Mouse (Mus musculus) frontal cortex, postnatal 14 days (tissue): Measurements from ENCODE around the gene Tmem161b.
"Not testable (repeated sequence)": the region's sequence is repeated elsewhere in the genome, so short reads cannot be mapped to it uniquely, and the experiment has no call there.

Experiments used
- DNase-seq, 2 experiments: peaks; one replicate each; pipeline ENCODE4 v3.0.0; 2022; ENCODE audit warnings: low spot score in 2 of 2

The Tmem161b gene

DNA sequence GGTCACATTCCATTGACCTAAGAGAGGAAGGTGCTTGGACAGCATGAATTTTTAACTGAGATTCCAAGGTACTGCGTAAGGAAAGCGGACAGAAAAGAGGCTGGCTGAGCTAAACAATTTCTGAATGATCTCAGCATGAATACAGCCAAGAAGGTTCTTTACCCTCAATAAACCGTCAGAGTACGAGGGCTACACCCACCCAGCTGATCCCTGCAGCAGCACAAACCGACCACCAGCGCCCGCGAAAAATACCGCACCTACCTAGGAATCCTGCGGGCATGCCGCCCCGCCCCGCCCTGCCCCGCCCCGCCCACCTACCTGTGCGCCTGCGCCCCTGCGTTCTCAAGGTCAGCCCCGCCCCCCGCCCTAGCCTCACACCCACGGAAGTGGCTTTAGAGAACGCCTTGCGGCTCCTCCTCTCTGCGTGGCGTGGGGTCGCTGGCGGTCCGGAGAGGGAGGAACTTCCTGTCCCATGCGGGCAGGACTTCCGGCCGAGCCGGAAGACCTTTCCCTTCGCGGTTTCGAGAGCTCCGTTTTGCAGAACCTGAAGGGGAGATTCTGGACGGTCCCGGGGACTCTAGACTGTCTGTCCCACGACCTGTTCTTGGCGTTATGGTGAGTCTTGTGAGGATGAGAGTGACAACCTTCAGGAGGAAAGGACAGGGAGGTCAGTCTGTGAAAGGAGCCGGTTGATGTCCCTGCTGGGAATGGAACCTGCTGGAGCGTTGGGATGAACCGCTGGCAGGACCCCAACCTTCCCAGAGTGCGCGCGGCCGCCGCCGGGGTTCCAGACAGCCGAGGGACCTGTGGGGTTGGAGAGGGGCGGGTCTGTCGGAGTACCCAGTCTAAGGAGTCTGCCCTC is at the start of gene Tmem161b:
TSS of gene Tmem161b (plus strand) at position 477 of the 862 bp plus-strand sequence.
- peak; percentile 83 for DNase-seq

- not testable (repeated sequence) for DNase-seq
Measured at GRCm38 (mm10) chr13:84185835-84186234, 36.3 kb upstream of the Tmem161b start.

DNA sequence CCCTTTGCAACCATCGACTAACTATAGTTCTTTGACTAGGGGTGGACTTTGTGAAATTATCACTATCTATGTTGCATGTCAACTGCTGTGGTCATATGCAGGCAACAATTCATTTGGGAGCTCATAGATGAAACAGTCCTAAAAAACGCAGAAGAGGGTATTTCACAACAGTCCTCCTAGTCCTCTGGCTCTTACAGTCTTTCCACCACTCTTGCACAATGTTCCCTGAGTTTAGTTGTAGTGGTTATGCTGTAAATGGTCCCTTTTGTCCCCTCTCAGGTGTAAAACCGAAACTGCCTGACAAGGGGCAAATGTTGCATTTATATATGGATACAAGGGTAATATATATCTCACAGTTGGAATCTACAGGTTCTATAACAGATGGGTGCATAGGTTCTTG is 29.4 kb upstream of the Tmem161b start:
- no peak for DNase-seq

DNA sequence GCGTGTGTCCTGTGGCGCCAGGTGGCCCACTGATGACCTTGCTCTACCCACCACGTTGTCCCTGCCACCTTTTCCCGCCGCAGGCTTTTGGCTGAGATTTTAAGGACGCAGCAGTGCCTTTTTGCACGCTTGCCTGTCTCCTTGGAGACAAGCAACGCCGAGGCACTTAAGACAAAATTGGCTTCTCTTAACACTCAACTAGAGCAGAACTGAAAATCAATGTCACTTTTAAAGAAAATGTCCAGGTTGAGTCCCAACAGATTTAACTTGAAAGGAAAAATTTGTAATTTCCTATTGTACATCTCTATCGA is 541 bp downstream of the Tmem161b start:
- DNase-seq = peak in 1 of 2 experiments; percentile 8

DNA sequence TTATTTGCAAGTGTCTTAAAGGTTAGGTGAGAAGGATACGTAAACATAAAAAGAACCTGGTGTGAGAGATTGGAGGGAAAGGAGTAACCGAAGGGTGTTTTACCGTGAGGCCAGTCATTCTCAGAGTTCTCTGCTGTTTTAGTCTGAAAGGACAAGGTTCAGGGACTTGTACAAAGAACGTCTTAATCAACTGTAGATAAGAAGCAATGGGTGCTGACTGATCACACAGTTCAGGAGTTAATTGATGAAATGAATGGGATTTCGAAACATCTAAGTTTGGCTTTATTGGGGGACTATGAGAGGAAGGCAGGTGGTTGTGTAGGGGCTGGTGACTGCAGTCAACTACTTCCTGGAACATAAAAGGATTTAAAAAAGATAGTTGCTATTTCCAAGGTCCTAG is 922 bp downstream of the Tmem161b start:
- DNase-seq = no peak

DNA sequence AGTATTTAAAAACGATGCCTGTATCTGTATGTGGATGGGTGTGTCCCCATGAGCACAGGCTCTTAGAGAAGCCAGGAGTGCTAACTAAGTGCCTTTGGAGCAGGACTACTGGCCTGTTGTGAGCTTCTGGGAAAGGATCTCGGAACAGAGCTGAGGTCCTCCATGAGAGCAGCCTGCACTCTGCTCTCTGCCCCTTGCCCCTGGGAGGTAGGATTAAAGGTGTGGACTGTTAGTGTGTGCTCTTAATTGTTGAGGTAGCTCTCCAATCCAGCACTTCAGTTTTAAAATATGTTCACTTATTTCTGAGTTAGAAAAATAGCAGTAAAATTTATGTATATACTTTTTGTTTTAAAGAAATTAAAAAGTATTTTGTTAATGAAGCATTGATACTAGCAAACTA is 11.9 kb downstream of the Tmem161b start:
- DNase-seq = no peak

- no peak for DNase-seq
Measured at GRCm38 (mm10) chr13:84236768-84237167, 14.7 kb downstream of the Tmem161b start.

GRCm38 (mm10) chr13:84238184-84238583 is 16.1 kb downstream of the Tmem161b start:
- DNase-seq = no peak

DNA sequence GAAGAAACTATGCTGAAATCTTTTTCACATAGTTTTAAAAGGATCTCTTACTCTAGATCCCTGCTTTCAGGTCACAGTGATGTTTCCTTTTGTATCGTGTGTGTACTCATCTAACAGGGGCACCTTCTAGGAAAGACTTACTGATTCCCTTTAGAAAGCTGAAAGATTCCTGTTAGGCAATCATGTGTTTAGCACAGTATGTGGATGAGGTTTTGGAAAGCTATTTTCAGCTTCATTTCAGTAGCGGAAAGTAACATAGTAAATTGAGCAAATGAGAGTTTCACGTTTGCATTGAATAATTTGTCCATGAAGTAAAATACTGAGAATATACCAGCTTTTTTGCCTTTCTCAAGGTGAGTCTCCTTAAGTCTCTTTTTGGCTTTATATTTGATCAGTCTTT is 26.0 kb downstream of the Tmem161b start:
- DNase-seq = no peak

DNA sequence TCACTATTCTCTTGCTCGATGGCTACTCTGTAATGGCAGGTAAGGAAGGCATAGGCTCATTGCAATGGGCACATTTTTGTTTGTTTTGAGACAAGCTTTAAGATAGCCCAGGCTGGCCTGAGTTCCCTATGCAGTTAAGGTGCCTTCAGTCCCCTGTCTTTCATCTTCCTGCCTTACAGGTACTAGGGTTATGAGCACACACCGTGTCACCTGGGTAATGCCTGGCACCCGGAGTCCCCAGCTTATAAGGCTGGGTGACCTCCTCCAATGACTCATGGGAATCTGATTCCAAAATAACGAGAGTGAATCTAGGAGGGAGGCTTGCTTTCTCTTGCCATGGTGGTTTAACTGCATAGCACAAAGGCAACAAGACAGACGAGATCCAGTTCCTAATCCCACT is 29.2 kb downstream of the Tmem161b start:
- DNase-seq = no peak

GRCm38 (mm10) chr13:84255047-84255446 is 33.0 kb downstream of the Tmem161b start:
- no peak for DNase-seq

DNA sequence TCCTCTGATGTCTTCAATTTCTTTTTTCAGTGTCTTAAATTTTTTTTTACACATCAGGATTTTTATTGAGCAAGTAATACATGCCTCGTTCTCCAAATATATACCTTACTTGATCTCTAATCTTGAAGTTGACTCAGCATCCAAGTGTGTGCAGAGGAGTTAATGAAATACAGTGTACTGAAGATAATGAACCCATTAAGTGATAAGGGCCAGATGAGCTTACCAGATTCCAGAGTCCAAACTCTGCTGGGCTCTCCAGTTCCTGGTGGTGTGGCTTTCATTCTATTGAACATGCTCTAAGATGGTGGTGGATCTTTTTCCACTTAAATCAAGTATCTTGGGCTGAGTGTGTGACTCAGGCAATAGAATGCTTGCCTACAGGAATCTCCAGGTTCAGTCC is 42.3 kb downstream of the Tmem161b start:
- DNase-seq = not testable (repeated sequence)

DNA sequence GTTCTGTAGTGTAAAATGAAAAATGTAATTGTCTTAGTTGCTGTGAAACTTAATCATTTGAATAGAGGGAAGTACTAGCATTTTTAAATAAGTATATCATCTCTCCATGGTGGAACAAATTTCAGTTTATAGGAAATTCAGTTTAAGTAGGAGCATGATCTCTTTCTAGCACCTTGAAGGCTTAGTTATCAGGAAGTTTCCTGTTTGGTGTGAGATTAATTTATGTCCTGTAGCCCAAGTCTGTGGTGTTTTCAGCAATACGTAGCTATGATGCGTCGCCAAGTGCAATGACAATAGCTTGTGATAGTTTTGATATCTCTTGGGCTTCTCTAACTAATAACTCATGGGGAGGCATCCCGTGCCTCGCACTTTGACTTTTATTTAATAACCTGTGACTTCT is 54.1 kb downstream of the Tmem161b start:
- DNase-seq = no peak

- no peak for DNase-seq
Measured at GRCm38 (mm10) chr13:84280352-84280751, 58.3 kb downstream of the Tmem161b start.

DNA sequence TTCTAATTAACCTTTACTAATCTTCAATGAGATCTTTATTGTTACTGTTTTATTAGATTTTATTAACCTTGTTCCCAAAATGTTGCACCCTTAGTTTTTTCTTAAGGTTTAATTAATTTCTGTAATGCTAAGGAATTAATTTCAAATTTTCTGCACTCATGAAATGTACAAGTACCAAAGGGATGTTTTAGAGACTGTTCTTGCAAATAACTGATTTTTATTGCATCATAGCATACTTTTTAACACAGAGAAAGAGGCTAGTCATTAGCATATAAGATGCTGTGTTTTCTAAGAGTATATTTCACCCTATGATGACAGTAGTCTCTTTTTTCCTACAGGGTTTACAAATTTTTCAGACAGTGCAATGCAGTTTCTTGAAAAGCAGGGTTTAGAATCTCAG is 60.9 kb downstream of the Tmem161b start:
- DNase-seq = no peak

GRCm38 (mm10) chr13:84284764-84285558 is 62.9 kb downstream of the Tmem161b start:
- no peak for DNase-seq

DNA sequence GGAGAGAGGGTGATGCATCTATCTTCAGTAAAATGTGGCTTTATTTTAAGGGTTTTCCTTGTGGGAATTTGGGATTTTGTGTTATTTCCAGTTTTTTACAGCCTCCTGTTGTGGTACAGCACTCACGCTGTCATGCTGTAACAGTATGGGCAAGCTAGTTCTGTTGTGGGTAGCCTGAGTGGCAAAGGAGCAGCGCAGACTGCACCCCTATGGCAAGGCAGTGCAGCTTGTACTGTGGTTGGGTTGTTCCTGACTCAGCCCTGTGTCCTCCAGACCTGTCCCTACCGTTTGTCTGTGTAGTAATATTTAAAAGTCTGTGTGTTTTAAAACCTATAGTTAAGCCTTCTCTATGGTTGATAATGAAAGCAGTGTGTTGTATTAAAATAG is 63.5 kb downstream of the Tmem161b start:
- DNase-seq = no peak

DNA sequence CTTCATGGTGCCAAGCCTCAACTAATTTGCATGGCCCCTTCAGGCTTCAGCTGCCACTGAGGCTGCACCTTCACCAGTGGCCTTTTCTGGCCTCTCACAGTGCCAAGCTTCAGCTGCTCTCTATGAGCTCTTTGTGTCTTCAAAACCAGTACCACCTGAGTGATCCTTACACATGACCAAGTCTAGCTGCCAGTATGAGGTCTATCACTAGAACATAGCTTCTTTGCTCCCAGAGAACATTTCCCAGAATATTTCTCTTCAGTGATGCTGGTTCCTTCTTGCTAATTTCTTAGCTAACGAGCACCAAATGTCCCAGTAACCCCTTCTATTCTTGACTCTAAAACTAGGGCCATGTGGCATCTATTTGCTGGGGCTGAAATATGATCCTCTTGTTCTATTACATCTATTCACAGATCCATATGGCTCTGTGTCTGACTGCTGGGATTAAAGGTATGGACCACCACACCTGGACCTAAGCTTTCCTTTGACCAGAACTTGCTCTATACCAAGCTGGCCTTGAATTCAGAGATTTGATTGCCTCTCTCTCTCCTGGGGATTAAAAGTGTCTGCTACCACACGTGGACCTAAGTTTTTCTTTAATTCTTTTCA is 77.5 kb downstream of the Tmem161b start:
- DNase-seq = no peak

- no peak for DNase-seq
Measured at GRCm38 (mm10) chr13:84343272-84343671, 121.2 kb downstream of the Tmem161b start.

DNA sequence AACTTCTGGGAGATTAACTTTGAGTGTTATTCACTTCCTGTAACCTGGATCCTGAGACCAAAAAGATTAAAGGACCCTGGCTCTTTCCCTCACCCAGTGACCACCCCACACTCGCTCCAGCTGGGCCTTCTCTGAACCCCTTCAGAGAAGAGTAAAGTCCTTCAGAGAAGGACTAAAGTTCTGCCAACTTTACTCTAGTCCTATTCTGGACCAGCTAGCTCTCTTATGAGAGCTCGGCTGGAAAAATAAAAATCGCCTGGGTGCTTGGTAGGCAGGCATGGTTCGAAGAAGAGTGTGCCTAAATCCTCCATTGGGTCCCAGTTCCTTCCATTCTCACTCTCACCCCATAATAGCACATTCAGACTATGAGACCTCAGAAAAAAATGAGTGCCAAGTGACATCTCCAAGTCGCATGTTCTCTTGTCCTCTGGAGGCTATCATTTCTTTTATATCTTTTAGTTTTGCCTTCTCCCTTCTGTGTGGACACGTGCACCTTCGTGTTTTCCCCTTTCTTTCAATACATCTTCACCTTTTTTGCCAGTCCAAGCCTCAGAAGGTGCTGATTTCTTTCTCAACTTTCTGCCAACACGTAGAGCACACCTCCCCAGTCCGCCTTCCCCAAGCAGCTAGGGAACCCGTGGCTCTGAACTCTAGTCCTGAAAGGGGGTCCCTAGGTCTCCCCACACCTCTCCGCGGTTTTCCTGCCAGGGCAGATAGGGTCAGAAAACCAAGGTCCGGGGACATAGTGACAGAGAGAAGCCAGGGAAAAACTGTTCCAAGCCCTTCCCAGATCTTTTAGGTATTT is 121.8 kb downstream of the Tmem161b start:
- no peak for DNase-seq

DNA sequence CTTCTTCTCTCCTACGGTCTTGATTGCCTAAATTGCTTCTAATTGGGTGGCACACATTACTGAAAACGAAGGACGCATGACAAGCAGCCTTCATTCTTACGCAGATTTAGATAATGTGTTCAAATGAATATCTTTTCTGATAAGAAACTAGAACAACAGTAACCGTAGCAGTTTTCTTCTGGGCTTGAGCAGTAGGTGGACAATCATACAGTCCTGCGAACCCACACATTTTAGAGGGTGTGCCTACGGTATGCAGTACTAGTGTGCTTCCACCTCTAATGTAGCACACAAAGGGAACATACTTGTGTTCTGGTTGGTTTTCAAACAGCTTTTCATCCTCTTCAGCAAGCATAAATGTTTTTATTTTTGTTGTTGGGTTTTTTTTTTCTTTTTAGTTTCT is 122.6 kb downstream of the Tmem161b start:
- DNase-seq = no peak

- DNase-seq = peak; percentile 13 to 19
Measured at GRCm38 (mm10) chr13:84345114-84345513, 123.0 kb downstream of the Tmem161b start.
